Mouse (Mus musculus) gastrocnemius, postnatal 4 days (tissue): ENCODE measurements at regions not wholly inside any gene's neighbourhood (a gene's known extent, or its start where the extent isn't known, plus 50 kb on each side); places are given as distances from the start of the nearest gene placed in this dataset.

ENCODE experiments used
- DNase-seq, 2 experiments: peaks; one replicate each; pipeline ENCODE4 v3.0.0; 2021 to 2022; ENCODE audit warnings: low spot score in 2 of 2, mixed read lengths in 2 of 2

DNA sequence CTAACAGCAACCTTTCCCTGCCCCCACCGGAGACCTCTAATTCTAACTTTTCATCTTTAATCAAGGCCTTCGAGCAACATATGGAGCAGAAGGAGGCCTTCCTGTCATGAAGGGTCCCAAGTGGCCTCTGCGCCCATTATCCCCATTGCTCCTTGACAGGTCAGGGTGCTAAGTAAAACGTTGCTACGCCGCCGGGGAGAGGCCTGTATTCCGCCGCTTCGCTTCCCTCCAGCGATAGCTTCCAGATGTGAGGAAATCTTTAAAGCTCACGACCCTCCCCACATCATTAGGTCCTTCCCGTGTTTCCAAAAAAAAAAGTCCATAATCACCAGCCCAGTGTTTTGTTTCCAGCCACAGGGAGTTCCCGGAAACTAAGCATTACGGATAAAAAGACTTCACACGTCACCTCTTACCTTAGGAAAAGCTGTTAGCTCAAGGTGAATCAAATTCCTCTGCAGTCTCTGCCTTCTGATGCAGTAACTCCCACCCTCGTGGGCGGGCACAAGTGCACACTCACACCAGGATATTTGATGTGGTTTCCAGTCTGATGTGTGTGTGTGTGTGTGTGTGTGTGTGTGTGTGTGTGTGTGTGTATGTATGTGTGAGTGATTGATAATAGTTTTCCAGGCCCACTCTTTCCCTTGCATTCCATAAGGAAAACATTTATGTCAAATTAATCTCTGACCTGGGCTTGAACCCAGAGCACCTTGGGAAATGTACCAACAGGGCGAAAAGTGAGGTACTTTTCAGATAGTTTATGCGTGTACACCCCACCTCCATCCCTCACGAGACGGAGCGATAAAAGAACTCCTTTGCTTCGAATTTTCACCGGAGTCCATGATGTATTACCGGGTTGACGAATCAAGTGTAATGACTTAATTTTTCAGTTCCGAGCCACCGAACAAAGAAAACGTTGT, 107.5 kb downstream of the Gm45692 start:
- DNase-seq: no peak

DNA sequence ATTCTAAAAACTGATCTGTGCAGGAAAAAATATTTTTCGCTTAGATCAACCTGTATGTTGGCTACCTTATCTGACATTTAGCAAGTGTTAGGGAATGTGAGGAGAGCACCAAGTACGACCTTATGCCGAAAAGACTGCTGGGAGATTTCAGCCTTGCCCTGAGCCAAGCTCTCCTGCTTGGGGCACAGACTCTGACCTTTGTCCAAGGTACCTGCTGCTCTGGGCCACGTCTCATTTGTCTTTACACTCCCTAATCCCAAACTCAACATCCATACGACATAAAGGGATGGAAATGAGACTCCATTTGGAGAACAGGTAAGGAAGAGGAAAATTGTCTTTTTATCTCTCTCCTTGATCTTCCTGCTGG, 108.2 kb downstream of the Gm45692 start:
- no peak for DNase-seq

DNA sequence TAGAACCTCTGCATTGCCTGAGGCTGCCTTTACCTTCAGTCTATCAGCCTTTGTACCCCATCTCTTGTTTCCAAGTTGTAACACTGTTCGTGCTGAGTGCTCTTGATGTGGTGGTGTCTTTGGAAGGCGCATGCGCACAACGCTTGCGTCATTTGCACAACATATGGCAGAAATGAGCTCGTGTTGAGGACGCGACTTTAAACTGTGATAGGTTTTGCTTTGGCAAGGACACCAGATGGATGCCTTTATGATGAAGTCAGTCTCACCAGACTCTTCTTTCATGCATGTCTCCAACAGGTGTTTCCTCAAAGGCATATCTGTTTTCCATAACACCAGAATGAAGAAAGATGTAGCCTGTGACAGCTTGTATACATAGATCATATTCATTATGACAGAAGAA, 110.2 kb downstream of the Gm45692 start:
- no peak for DNase-seq

DNA sequence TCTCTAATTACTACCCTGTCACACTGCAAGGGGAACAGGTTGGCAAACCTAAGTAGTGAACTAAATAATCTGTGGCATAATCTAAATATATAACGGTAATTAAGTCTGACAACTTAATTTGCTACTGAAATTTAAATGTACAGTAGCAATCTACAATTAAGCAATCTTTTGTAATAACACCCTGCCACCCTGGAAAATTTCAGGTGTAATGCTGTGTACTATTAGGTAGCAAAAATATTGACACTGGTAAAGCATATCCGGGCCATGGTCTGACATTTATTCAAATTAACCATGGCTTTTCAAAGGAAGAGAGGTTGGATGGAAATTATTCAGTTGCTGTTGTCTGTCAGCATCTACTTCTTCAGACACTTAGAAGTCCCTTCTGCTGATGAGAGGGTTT, 119.7 kb downstream of the Gm45692 start:
- no peak for DNase-seq

DNA sequence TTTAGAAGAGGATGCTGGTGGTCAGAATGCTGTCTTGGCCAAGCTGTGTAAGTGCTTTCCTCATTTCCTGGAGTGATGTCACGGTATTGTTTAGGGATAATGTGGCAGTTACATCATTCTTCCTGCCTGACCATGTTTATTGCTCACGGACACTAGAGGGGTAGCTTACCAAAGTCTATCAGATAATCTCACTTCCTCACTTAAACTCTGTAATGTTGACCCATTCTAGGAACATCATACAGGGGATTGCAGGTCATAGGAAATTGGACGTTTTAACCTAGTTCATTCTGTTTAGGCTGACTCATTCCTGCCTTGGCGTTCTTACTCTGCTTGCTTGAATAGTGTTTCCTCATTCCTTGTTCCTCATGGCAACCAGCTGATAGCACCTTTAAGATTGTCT, 120.3 kb downstream of the Gm45692 start:
- no peak for DNase-seq

DNA sequence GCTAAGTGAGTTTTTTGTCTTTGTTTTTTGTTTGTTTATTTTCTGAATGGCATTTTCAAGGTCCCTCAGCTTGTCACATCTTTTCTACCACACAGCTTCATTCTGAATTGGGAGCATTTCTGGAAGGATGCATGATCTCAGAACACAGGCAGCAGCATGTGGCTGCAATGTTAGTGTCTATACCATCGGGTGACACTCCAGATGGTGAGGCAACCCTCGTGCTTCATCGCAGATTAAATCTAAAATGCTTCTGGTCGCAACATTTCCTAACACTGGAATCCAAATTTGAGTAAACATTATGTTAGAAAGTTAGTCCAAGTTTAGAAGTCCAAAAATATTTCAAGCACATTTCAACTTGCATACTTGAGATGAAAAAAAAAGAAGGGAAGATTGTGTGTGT, 124.4 kb downstream of the Gm45692 start:
- DNase-seq: no peak

DNA sequence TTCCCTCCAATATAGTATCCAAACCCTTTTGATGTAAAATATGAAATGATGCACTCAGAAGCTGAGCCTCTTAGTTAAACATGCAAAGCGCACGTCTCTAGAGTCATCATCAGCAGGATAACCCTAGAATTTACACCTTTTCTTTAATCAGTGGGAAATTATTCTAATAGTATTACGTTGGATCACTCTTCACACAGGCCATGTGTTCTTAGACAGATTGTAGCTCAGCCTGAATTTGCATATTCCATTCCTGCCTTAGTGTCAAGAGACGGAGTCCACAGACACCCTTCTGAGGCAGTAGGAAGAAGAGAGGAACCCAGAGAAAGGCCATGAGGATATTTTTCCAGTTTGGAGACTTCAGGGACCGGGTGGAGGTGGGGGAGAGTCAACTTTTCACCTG, 125.0 kb downstream of the Gm45692 start:
- no peak for DNase-seq

DNA sequence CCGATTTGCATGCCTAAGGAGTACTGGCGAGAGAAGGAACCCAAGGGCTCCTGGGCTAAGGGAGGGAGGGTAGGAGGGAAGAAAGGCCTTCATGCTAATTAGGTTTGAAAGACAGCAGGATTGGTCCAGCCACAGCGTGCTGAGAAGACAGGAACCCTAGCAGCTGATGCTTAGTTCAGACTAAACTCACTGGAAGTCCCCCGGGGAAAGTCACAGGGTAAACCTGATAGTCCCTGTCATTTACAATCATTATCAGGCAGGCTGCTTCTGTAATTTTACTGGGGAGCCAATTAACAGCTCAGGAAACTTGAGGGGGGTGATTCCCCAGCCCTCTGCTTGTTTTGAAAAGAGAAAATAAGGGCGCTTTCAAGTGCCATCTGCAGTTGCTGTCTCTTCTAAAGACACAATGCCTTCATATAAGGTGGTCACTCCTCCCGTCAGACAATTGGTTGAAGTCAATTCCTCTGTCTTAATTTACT, 135.9 kb downstream of the Gm45692 start:
- no peak for DNase-seq

DNA sequence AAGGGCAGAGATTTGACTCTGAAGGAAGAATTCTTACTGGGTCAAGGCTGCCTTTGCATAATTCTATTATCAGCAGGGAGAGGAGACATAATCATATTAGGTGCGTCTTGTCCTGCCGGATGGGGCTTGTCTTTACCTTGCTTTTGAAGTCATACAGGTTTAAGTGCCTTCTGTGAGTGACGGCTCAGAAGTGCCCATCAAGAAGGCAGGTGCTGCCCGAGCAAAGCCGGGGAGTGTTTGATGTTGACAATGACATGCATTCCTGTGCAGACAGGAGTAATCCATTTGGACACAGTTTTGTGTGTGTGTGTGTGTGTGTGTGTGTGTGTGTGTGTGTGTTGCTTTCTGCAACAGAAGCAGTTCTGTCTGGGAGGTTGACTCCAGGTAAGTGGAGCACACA, 141.0 kb downstream of the Gm45692 start:
- DNase-seq: no peak

DNA sequence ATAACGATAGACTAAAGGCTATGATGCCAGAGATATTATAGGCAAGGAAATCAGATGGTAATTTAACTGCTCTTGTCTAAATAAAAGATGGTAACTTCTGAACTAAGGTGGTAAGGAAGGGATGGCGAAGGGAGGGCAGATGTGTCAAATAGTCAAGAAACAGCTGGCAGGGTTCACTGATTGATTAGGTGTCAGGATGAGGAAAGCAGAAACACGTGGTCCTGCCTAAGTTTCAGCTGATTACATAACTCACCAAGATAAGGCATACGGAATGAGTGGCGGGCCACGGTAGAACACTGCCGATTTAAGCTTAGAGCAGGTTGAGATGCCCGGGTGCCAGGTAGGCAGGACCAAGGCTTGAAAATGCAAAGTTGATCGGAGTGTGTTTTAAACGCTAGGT, 143.2 kb downstream of the Gm45692 start:
- no peak for DNase-seq

DNA sequence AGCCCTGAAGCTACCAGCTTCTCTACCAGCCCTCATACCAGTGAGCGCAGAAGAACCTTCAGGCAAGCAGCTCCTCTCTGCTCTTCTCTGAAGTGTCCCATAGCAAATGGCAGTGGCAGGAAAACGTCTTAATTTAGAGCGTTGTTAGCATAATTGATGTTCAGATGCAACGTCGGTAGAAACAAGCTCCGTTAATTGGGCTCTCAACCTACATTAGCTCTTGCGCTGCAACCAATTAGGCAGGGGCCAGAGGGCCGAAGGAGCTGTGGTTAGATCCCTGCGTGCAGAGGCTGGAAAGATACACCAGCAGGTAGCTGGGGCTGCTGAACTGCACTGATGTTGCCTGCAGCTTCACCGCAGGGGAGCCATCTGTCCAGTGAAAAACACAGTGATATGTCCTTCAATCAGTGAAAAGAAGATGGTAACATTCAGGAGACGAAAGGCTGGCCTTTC, 145.6 kb downstream of the Gm45692 start:
- no peak for DNase-seq

DNA sequence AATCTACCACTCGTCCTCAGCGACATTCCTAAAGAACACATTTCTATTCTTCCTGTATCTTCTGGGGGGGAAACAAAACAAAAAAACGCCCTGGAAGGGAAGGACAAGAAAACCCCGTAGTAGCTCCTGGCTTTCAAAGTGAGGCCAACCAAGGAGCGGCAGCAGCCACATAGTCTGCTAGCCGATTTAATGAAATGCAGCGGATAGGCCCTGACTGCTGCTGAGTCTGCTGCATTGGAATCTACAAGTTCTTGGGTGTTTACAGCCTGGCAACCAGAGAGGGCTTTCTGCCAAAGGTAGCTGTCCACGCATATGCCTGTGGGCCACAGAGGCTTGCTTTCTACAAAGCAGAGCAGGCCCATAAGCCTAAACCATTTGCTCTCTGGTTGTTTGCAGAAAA, 146.0 kb downstream of the Gm45692 start:
- DNase-seq: no peak

DNA sequence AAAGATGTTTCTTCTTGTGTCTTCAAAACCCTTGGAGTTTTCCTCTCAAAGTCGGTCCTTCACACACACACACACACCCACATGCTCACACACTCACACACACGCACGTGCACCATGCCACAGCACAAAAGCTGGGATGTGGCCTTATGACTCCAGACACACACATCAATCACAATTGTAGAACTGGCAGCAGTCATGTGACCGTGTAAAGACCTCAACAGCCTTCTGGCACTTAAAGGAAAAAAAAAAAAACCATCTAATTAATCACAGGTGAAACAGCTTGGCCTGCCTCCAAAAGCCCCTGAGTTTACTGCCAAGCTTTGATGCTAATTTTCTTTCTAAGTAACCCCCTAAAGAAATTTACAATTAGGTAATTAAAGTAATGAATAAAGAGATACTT, 147.1 kb downstream of the Gm45692 start:
- no peak for DNase-seq

DNA sequence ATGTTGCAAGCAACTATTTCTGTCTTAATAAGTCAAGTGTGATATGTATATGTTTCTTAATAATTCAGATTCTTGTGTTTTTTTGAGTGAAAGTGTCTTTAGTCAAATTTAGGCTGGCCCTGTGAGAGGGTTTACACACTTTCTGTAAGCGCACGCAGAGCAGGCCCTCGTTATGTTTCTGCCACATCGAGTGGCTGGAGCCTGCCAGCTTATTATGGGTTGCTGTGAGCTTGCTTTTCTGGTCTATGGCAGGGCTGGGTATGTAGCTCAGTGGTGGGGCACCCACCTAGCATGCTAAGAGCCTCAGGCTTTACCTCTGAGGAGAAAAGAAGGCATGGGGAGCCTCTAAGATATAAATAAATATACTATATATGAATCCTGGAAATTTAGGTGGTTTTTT, 148.2 kb downstream of the Gm45692 start:
- DNase-seq: no peak

DNA sequence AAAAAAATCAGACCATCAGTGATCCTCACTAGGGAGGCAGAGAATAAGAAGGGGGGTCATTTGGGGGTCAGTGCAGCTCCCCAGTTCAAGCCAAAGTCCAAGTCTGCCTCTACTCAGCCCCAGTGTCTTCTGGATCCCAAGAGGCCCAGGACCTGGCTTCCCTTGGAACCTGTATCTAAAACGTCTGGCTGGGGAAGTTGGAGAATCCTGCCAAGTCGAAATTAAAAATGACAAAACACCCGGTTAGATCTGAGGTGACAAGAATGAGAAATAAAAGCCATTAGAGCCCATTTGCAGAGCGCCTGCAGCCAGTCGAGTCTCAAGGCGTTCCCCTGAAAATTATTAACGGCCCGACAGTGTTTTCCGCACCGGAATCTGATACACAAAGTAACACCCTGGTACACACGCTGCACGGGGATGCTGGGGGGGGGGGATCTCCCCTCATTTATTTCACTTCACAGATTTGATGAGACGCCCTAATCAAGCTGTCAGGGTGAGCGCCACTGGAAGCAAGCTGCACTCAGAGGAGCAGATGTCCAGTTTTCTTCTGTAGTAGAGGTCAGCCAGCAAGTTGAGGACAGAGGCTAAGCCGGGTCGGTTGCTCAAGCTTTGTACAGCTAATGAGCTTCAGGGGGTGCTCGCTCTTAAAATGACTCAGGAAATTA, 149.5 kb downstream of the Gm45692 start:
- peak in 1 of 2 experiments; percentile 15 for DNase-seq

DNA sequence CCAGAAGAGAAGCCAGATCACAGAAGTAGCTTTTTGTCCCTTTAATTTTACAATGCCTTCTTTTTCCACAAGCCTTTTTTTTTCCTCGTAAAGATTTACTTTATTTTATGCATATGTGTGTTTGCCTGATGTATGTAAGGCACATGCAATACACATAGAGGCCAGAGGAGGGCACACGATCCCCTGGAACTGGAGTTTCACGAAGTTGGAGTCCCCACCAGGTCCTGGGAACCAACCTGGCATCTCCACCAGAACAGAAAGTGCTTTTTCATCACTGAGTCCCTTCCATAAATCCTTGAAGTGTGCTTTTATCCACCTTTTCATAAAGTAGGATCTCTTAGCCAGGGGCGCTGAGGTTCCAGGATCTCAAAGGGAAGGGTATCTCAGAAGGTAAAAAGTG, 152.8 kb downstream of the Gm45692 start:
- no peak for DNase-seq

DNA sequence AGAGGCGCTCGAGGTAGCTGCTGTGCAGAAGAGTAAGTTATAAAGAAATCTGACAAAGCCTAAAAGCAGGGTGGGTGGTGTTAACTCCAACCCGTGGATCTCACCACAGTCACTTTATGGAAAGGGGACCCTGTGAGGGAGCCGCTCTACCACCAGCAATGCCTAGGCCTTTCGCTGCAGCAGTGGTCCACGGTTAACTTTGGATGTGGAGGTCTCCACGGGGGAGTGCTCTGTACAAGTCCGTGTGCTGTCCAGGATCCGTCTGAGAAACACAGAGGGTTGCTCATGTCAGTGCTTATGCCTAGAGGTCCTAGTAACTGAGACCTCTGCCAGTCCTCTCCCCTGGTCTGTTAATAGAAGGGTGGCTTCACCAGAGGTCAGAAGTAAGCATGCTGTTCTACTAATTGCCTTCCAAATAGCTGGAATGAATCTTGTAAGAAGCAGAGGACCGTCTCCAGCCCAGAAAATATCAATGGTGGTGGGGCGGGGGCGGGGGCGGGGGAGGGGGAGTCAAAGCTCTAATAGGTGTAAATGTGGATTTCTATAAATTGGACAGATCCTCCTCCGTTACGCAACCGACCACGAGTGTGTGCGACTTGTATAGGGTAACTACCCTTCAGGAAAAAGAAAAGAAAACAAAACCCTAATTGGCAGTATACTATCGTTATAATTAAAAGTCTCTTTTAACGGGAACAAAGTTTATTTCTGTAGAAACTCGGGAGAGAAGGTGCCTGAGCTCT, 153.5 kb downstream of the Gm45692 start:
- no peak for DNase-seq

DNA sequence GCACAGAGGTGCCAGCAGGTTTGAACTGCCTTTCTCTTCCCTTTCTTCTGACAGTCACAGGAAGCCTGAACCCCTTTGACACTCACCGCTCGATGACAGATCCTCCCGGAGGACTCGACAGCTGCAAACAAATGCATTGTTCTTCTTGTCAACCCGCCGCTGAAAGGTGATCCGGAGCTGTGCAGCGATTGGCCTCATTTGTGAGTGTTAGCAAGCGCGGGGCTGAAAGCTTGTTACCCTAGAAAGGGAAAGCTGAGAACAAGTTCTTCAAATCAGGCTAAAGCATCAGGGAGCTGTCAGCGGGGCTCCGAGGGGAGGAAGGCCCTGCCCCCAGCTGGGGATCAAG, 154.1 kb downstream of the Gm45692 start:
- DNase-seq: no peak

DNA sequence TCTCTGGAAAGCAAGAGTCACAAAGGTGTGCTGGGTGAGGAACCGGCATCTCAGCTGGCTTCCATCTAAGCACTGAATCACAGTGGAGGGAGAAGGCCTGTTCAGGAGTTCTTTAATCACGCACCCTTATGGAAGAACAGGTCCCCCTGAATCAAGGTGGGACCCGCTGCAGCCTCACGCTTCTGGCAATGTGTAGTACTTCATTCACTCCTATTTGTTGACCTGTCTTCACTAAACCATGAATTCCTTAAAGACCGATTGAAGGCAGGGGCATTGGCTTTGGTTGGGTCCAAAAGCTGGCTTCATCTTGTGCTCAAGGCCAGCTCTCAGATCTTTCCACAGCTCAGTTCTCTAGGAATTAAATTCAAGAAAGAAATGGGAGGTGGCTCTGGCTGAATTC, 154.5 kb downstream of the Gm45692 start:
- DNase-seq: no peak

DNA sequence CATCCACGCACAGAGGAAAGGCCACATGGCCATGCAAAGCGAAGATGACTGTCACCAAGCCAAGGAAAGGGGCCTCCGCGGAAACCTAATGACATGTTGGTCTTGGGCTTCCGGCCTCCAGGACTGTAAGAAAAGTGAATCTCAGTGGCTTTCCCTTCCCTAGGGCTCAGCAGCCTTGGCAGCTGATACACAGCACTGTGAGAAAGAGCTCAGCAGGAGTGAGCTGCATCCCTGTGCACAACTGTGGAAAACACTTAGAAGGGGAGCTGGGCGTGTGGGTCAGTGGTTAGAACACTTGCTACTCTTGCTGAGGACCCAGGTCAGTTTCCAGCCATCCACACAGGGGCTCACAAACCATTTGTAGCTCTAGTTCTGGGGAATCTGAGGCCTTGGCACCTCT, 155.1 kb downstream of the Gm45692 start:
- DNase-seq: no peak

DNA sequence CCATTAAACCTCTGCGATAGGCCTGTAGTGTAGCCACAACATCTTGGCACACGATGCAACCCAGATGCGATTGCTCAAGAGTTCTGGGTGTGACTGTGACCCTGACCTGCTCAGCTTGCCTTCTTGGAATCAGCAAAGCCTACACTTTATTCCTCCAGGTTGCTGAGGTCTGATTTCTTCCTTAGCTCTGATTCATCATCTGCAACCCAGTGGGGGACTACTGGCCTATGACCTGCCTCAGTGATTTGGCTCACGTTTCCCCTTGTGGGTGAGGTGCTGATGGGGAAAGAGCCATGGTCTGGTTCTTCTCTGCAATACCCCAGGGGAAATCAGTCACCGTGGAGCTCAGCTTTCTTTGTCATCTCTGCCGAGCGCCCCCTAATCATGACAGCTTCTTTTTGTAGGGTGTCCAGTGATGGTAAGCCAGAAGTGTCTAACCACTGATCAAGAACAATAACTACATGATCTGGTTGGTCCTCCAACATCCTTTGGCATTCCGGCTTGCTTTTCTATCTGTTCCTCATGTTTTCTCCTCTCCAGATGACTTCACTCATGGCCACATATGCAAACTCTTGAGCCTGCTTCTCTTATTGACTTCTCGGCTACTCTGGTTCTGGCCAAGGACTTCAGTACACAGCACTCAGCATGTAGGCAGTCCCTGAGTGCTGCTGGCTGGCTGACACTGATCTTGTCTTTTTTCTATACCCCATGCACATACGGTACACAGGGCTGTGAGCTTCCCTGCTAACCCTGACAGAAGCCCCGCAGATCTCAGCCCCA, 163.0 kb downstream of the Gm45692 start:
- no peak for DNase-seq
